Mouse (Mus musculus) liver, postnatal 0 days (tissue): ENCODE results near the gene Lipn.

Experiments used
- CTCF ChIP-seq: sonication (generic); IDR thresholded peaks from 2 replicates; pipeline ENCODE4 v1.5.1; 2016; ENCODE audit warnings: antibody characterized with exemption, low read depth
- EP300 ChIP-seq: IDR thresholded peaks from 2 replicates; pipeline ENCODE4 v1.6.1; 2016; ENCODE audit warnings: antibody characterized with exemption, low read depth, mild to moderate bottlenecking

DNA sequence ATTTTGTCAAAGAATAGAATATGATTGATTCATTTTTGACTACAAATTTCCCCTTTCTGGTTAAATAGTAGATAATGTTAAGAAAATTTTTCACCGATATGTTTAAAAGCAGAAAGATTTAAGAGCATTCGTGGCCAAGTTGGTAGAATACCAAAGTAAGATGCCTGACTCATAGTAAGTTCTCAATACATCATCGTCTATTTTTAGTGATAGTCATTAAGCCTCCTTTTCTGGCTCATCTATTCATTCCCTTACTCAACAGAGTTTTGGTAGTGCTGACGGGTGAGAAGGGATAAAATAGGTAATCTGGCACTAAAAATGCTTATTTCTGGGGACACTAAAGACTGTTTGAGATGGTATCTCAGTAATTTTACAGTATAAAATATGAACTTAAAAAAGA is 3.1 kb upstream of the Lipn start:
- TF ChIP-seq CTCF: no peak
- TF ChIP-seq EP300: no peak
